Mouse (Mus musculus): ENCODE results near the gene 2510002D24Rik. TPM values are rescaled to one million over a fixed set of nuclear protein-coding genes. Genes with fewer than 3 reads are reported as not detected.
"Not testable (repeated sequence)": the region's sequence is repeated elsewhere in the genome, so short reads cannot be mapped to it uniquely, and the experiment has no call there.

Gene 2510002D24Rik
- total RNA-seq, 4 experiments from 2014 or later: 21.1 to 28.7 (median 26.2) TPM

DNA sequence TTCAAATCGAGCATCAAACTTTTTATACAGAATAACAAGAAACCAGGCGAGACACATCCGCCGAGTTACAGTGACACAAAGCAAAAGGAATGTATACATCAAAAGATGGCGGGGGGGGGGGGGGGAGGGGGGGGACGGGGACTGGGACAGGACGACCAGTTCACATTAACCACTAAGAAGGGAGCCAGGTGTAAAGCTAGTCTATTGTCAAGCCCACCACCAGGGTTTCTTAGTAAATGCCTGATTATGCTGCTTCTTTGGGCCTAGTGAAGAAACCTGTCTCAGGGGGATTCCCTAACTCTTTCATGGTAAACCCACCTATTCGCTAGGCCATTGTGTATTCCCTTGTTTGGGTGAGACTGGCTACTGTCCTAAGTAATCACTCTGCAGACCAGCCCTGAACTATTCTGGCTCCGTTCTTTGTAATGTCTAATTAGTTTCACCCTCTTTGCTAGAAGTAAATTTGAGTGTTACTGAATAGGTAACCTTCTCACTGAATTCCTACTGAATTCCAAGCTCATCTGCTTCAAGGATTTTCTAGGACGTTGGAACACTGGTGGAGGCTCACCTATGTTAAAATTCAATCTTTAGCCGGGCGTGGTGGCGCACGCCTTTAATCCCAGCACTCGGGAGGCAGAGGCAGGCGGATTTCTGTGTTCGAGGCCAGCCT, 13.3 kb downstream of the 2510002D24Rik start:
- not testable (repeated sequence) for DNase-seq (ENCODE audit: low spot score)

- DNase-seq (ENCODE audit: low spot score): peak; percentile 61
These were observed 22.2 kb downstream of the 2510002D24Rik start for GRCm38 (mm10) chr16:18858551-18858950.

GRCm38 (mm10) chr16:18860186-18860585, 23.8 kb downstream of the 2510002D24Rik start:
- DNase-seq (ENCODE audit: low spot score): peak; percentile 67

DNA sequence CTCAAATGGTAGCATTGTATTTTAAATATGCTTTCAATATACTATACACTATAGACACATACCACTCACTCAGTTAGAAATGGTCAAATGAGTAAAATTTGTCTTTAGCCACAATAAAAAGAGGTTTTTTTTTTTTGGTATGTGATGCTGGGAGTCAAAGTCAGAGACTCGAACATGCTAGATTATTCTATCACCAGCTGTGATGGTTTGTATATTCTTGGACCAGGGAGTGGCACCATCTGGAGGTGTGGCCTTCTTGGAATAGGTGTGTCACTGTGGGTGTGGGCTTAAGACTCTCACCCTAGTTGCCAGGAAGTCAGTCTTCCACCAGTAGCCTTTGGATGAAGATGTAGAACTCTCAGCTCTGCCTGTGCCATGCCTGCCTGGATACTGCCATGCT, 34.1 kb downstream of the 2510002D24Rik start:
- not testable (repeated sequence) for DNase-seq (ENCODE audit: low spot score)

DNA sequence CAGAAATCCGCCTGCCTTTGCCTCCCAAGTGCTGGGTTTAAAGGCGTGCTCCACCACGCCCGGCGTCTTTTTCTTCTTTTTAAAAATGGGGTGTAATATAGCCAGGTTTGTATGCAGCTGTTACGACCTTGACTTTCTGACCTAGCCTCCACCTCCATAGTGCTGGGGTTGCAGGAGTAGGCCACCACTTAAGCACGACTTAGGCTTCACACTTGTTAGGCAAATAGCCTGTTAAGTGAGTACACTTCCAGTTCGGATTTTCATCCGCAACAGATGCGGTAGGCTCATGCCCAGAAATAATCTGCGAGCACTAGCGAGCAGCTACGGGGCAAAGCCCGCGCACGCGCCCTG, 39.7 kb downstream of the 2510002D24Rik start:
- DNase-seq (ENCODE audit: low spot score): no peak

GRCm38 (mm10) chr16:18876442-18877308, 40.3 kb downstream of the 2510002D24Rik start, which contains the start of the genes Mrpl40 and Hira:
Gene Mrpl40, minus strand, starts transcription at chr16:18876862.
Gene Hira, plus strand, starts transcription at chr16:18877037.
- peak; percentile 91 for DNase-seq (ENCODE audit: low spot score)

DNA sequence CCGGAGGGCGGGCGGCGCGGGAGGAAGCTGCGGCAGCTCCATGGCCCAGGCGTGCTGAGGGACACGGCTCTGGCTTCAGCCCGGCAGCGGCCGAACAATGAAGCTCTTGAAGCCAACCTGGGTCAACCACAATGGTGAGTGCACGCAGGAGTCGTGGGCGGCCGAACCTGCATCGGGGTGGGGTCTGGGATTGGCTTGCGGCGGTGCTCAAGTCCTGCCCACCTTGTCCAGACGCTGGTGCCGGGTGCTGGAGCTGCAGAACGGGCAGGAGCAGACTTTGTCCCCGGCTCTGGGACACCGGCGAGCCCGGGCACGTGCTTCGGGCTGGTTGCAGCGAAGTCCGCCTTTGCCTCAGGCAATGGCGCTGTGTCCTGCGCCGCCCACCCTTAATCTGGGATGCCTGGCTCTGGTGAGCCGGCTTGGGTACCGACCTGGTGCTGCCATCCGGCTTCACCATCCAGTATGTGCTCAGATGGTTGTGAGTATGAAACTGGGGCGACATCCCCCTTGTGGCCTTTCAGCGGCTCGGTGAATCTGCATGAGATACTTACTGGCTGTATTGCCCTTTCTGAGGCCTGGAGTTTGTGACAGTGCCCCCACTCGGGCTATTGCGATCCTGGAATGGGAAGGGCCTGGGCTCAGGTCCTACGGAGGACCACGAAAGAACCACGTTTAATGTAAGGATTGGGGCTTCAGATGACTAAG, 41.2 kb downstream of the 2510002D24Rik start:
- peak; percentile 12 for DNase-seq (ENCODE audit: low spot score)

GRCm38 (mm10) chr16:18878091-18878720, 41.8 kb downstream of the 2510002D24Rik start:
- no peak for DNase-seq (ENCODE audit: low spot score)

GRCm38 (mm10) chr16:18884044-18884443, 47.7 kb downstream of the 2510002D24Rik start:
- DNase-seq (ENCODE audit: low spot score): no peak

Other genes starting within 250 kb of the 2510002D24Rik start
- 1 to 10 TPM; 1.0 to 2.0 (median 1.1) TPM for gene Tbx1, start 245.9 kb upstream of the 2510002D24Rik start, total RNA-seq (2022)
- 1 to 10 TPM in 1 of 4 experiments, under 1 TPM in 3; 0.28 to 1.9 (median 0.36) TPM for gene Gp1bb, start 214.2 kb upstream of the 2510002D24Rik start, total RNA-seq (2022)
- gene Gm49601, start 210.2 kb upstream of the 2510002D24Rik start, total RNA-seq (2022): 1 to 10 TPM in 1 of 4 experiments, under 1 TPM in 3; 0.46 to 2.0 (median 0.66) TPM
- gene Sept5, start 206.6 kb upstream of the 2510002D24Rik start, total RNA-seq (2022): 1 to 10 TPM; 2.2 to 4.1 (median 3.0) TPM
- gene Cldn5, start 59.7 kb upstream of the 2510002D24Rik start, total RNA-seq (2022): 10 to 100 TPM; 13.1 to 24.3 (median 15.1) TPM
- 10 to 100 TPM; 52.6 to 58.4 (median 55.9) TPM for gene Ufd1, start 24.8 kb upstream of the 2510002D24Rik start, total RNA-seq (2022)
- gene Cdc45, start 24.6 kb upstream of the 2510002D24Rik start, total RNA-seq (2022): 1 to 10 TPM; 1.9 to 3.0 (median 2.3) TPM
- gene Gm28539, start within 50 bp of the 2510002D24Rik start, total RNA-seq (2022): 1 to 10 TPM in 2 of 4 experiments, under 1 TPM in 1, not detected in 1; 0.14 to 4.6 (median 2.0) TPM
- 10 to 100 TPM; 47.0 to 60.1 (median 55.2) TPM for gene Mrpl40, start 40.3 kb downstream of the 2510002D24Rik start, total RNA-seq (2022)
- gene Hira, start 40.5 kb downstream of the 2510002D24Rik start, total RNA-seq (2022): 10 to 100 TPM; 15.9 to 22.3 (median 20.9) TPM

Measured in heart, adult 8-10 months (tissue).